Mouse (Mus musculus) midbrain, embryonic 12.5 days (tissue): ENCODE results near the gene Ints1. TPM values are rescaled to one million over a fixed set of nuclear protein-coding genes. Genes with fewer than 3 reads are reported as not detected.
"Not testable (repeated sequence)": the region's sequence is repeated elsewhere in the genome, so short reads cannot be mapped to it uniquely, and the experiment has no call there.

ENCODE experiments used
- ATAC-seq: fragments of 200-750 bp; cut with Nextera tagmentation; 2 replicates; pipeline ENCODE4 v1.8.0; 2017; ENCODE audit warnings: low read depth, moderate TSS enrichment, moderate library complexity; ENCODE audit not compliant: low FRiP score
- H3K27ac ChIP-seq: fragments of 300-500 bp; sonication (generic); replicated peaks from 2 replicates; pipeline ENCODE4 v1.5.1; 2016; ENCODE audit warnings: mild to moderate bottlenecking
- H3K27me3 ChIP-seq: fragments of 300-500 bp; sonication (generic); 2 replicates; pipeline ENCODE4 v1.6.1; 2016; ENCODE audit warnings: mild to moderate bottlenecking
- H3K36me3 ChIP-seq: fragments of 300-500 bp; sonication (generic); 2 replicates; pipeline ENCODE4 v1.6.1; 2016
- H3K4me1 ChIP-seq: fragments of 300-500 bp; sonication (generic); 2 replicates; pipeline ENCODE4 v1.6.1; 2016
- H3K4me2 ChIP-seq: fragments of 300-500 bp; sonication (generic); replicated peaks from 2 replicates; pipeline ENCODE4 v1.6.1; 2016; ENCODE audit warnings: mild to moderate bottlenecking, moderate library complexity
- H3K4me3 ChIP-seq: fragments of 300-500 bp; sonication (generic); 2 replicates; pipeline ENCODE4 v1.5.1; 2016; ENCODE audit warnings: mild to moderate bottlenecking
- H3K9ac ChIP-seq: fragments of 300-500 bp; sonication (generic); replicated peaks from 2 replicates; pipeline ENCODE4 v1.6.1; 2016; ENCODE audit warnings: mild to moderate bottlenecking, moderate library complexity
- H3K9me3 ChIP-seq: fragments of 300-500 bp; sonication (generic); 2 replicates; pipeline ENCODE4 v1.6.1; 2016; ENCODE audit warnings: mild to moderate bottlenecking
- WGBS: fragments of 180-500 bp; shearing (Covaris S2); methylation state at CpG from one replicate; pipeline ENCODE4 v1.1.7; 2016; 5-methylcytosine and 5-hydroxymethylcytosine counted together
- polyA plus RNA-seq: library from polyadenylated mRNA; unstranded; fragments of >200 nt; fragmentation: Nextera tagmentation; extraction: Ambion mirVana; gene quantifications from 2 replicates; pipeline ENCODE4 v1.2.1, GENCODE M21; 2016

Gene Ints1
- polyA plus RNA-seq, 1 experiment from 2014 or later: 39.8 TPM

DNA sequence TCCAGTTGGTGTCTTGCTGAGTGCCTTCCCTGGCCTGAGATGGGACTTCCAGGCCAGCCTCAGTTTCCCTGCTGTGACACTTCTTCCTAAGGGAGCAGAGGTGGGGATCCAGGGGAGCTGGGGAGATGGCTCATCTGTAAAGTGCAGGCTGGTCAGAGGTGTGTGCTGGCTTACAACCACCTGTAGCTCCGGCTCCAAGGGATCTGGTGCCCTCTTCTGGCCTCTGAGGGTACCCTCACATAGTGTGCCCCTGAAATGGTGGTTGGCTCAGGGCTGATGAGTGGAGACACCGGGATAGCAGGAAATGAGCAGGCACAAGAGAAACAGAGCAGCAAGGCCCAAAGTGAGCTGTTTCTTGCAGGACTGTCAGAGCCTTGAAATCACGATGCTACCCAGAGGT is 29.7 kb downstream of the Ints1 start:
- 4% methylated on average over 3 of the region's 3 CpGs for WGBS

DNA sequence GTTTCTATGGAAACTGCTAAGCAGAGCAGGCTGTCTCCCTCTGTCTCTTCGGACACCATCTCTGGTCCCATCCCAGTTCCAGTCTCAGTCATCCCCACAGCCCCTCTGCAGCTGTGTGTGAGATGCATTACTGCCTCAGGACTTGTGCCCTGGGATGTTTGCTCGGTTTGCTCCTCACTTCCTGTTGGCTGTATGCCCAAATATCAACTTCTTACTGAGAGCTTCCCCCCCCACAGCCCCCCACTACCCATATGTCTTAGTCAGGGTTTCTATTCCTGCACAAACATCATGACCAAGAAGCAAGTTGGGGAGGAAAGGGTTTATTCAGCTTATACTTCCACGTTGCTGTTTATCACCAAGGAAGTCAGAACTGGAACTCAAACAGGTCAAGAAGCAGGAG is 32.8 kb downstream of the Ints1 start:
- H3K36me3 ChIP-seq, H3K9me3 ChIP-seq, H3K9ac ChIP-seq, H3K4me1 ChIP-seq, H3K4me3 ChIP-seq, H3K4me2 ChIP-seq, H3K27ac ChIP-seq, ATAC-seq: not testable (repeated sequence)
- WGBS: 61% methylated on average over 3 of the region's 3 CpGs
- H3K27me3 ChIP-seq: peaks cover 13% of the 10 kb centered on the region; the same call in 1 of the 2 replicates

More for the DNA sequence above, 29.7 kb downstream of the Ints1 start:
- no peak overlapping the region for H3K27ac ChIP-seq
- H3K36me3 ChIP-seq: peaks cover 7% of the 10 kb centered on the region; the same call in 1 of the 2 replicates
- H3K4me1 ChIP-seq: no peaks in the 10 kb centered on the region
- H3K27me3 ChIP-seq: peaks cover 13% of the 10 kb centered on the region; the same call in 1 of the 2 replicates
- H3K9me3 ChIP-seq: no peaks in the 10 kb centered on the region
- no peak for ATAC-seq
- no peak overlapping the region for H3K9ac ChIP-seq
- no peak overlapping the region for H3K4me3 ChIP-seq
- H3K4me2 ChIP-seq: no peak overlapping the region

DNA sequence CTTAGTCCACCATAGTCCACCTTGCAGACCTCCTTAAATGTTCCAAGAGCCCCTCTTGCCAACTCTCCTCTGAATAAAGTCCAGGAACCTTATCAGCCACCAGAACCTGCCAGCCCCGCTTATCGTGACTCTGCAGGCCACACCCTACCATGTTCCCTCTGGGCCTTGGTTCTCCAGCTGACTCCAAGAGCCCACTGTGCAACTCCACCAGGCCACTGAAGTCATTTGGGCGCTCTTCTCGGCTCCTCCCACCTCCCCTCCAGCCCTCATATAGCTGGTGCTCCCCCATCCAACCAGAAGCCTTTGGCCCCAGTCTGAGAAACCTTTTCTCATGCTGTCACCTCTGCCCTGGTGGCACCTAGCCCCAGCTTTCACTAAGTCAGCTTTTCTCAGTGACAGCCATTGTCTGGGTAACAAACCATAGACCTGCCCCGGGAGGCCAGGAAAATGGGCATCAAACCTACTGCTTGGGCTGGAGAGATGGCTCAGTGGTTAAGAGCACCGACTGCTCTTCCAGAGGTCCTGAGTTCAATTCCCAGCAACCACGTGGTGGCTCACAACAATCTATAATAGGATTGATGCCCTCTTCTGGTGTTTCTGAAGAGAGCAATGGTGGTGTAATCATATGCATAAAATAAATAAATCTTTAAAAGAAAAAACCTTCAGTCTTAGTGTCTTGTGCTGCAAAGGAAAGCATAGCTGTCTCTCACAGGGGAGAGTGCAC is 36.7 kb downstream of the Ints1 start:
- H3K36me3 ChIP-seq: no peaks in the 10 kb centered on the region
- no peak overlapping the region for H3K4me2 ChIP-seq
- peaks cover 23% of the 10 kb centered on the region for H3K27me3 ChIP-seq
- 81% methylated on average over 7 of the region's 7 CpGs for WGBS
- no peak for ATAC-seq
- peaks cover 29% of the 10 kb centered on the region for H3K4me1 ChIP-seq
- H3K27ac ChIP-seq: no peak overlapping the region
- no peak overlapping the region for H3K9ac ChIP-seq
- no peaks in the 10 kb centered on the region for H3K9me3 ChIP-seq
- H3K4me3 ChIP-seq: no peak overlapping the region

DNA sequence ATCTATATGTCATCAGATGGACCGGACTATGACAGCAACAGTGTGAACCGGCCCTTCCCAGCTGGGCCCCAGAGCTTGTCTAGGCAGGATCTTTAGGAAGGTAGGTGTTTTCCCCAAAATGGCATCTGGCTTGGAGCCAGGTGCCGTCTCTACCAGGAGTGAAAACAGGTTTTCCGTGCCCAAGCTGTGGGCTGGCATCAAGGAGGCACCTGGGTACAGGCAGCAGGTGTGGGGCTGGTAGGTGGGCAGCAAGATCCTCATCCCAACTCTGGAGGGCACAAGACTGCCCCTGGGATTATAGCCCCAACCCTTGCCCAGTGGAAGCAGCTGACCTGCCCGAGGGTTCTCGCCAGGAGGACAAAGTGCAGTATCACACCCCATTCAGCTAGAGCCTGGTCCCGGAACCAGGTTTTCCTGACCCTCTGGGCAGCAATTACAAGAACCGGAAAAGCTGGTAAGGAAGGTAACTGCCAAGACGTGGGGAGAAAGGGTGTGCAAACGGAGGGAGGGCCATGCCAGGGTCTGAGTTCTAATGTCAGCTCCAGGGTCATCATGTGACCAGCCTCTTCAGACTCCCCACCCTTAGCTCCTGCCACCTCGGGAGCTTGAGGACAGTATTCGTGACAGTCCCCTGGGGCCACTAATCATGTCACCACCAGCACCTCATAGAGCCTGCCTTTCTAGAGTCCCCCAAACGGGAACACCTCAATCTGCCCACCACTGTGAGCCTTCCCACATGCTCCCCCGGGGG is 37.5 kb downstream of the Ints1 start:
- Histone ChIP-seq H3K36me3 (no peaks in the 10 kb centered on the region), H3K27ac (no peak overlapping the region), H3K4me1 (peaks cover 29% of the 10 kb centered on the region), H3K4me2 (no peak overlapping the region), H3K27me3 (peaks cover 23% of the 10 kb centered on the region), H3K9me3 (no peaks in the 10 kb centered on the region), H3K4me3 (no peak overlapping the region), H3K9ac (no peak overlapping the region)
- WGBS: 87% methylated on average over 14 of the region's 14 CpGs
- ATAC-seq: no peak

DNA sequence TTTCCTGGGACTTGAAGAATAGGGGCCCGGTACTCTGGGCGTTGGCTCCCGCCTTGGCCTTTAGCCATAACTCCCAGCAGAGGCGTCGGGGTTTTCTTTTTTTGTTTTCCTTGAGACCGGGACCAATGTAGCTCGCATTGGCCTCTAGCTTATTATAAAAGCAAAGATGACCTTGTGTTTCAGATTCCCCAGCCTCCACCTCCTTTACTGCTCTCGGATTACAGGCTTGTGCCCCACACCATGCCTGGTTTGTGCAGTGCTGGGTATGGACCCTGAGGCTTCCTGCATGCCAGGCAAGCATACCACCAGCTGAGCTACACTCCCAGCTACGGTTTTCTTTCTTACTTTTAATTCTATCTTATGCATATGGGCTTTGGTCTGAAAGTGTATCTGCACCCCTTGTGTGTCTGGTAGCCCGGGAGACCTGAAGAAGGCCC is 39.0 kb downstream of the Ints1 start:
- peaks cover 29% of the 10 kb centered on the region for H3K4me1 ChIP-seq
- peak overlapping the region; percentile 35 for H3K27ac ChIP-seq
- peak; percentile 68 for ATAC-seq
- H3K9me3 ChIP-seq: no peaks in the 10 kb centered on the region
- peaks cover 23% of the 10 kb centered on the region for H3K27me3 ChIP-seq
- H3K36me3 ChIP-seq: no peaks in the 10 kb centered on the region
- peak overlapping the region; percentile 69; the same call in 1 of the 2 replicates for H3K9ac ChIP-seq
- H3K4me3 ChIP-seq: peak overlapping the region; percentile 53; the same call in 1 of the 2 replicates
- WGBS: 12% methylated on average over 10 of the region's 10 CpGs
- peak overlapping the region; percentile 92 for H3K4me2 ChIP-seq

DNA sequence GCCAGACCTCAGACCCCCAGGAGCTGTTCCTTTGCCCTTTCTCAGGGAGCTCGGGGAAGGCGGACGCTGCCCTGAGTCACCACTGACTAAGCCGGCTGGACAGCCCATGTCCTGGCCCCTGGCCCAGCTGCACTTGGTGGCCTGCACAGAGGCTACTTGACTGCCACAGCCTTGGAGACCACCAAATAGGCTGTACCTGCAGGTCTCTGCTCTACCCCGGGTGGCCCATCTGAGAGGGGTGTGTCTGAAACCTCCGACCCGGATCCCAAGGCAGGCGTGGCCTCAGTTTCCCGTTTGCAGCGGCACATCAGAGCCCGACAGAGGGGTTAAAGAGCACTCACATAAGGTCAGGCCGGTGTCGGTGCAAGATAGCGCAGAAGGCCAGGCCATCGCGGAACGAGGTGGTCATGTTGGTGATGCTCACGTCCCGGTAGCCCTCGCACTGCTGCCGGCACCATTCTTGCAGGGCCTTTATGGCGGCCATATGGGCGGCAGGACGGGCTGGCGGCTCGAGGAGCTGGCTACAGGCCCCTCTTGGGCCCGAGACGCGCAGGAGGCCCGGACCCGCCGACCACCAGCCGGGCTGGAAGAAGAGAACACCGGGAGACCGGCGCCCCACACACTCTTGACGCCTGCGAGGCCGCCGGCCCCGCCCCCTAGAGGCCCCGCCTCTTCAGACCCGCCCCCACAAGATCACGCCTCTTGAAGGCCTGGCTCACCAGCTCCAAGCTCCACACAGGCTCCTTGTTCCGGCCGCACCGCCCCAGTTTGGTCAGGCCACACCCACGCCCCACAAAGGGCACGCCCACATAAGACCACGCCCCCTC is 39.6 kb downstream of the Ints1 start, which contains the start of gene Micall2:
Gene Micall2, minus strand, starts transcription at position 660 of the 827 bp plus-strand sequence.
- peak within 1 kb of the TSS; percentile 35 for H3K27ac ChIP-seq

DNA sequence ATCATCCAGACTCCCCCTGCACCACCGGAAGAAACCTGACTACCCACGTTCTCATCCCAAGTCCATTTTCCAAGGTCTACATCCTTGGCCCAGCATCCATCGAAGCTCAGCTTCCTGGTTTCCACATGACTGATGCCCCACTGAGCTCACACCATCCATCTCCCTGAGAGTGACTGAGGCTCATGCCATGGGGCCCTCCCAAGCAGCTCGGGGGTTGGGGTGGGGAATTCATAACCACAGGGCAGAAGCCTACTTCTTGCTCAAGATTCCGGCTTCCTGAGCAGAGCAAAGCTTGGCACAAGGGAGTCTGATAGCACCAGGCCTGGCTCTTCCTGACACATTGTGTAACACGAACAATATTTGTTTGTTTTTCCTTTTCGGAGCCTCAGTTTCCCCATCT is 40.7 kb downstream of the Ints1 start:
- Histone ChIP-seq H3K4me3 (no peak overlapping the region), H3K9me3 (no peaks in the 10 kb centered on the region), H3K36me3 (no peaks in the 10 kb centered on the region), H3K27ac (no peak overlapping the region), H3K4me1 (peaks cover 41% of the 10 kb centered on the region), H3K4me2 (peak overlapping the region; percentile 92), H3K9ac (no peak overlapping the region; the same call in 1 of the 2 replicates), H3K27me3 (peaks cover 23% of the 10 kb centered on the region)
- no peak for ATAC-seq
- WGBS: 85% methylated on average over 7 of the region's 7 CpGs

More for the DNA sequence above, 39.6 kb downstream of the Ints1 start, which contains the start of gene Micall2:
- Histone ChIP-seq H3K27me3 (peaks cover 23% of the 10 kb centered on the region), H3K4me2 (peak within 1 kb of the TSS; percentile 92), H3K36me3 (no peaks in the 10 kb centered on the region), H3K4me3 (peak within 1 kb of the TSS; percentile 53), H3K4me1 (peaks cover 36% of the 10 kb centered on the region), H3K9me3 (no peaks in the 10 kb centered on the region), H3K9ac (peak within 1 kb of the TSS; percentile 69)
- peak; percentile 96 for ATAC-seq
- 4% methylated on average over 50 of the region's 50 CpGs for WGBS

DNA sequence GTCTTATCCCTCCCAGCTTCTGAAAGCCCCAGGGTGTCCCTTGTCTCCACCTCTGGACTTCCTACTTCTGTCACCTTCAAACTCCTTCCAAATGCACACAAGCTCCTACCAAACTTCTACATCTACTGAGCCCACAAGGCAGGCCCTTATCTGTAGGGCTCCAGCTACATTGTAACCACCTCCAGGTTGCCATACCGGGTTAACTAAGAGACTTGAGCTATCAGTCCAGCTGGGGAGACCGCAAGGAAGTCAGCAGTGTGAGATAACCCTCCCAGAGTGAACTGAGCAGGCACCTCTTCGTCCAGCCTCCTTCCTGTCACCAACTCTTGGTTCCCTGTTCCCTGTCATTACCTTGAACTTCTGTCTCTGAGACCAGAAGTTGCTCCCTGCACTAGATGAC is 41.5 kb downstream of the Ints1 start:
- H3K4me3 ChIP-seq: no peak overlapping the region
- H3K4me1 ChIP-seq: peaks cover 41% of the 10 kb centered on the region
- H3K36me3 ChIP-seq: no peaks in the 10 kb centered on the region
- 79% methylated on average over 3 of the region's 3 CpGs for WGBS
- no peak overlapping the region for H3K27ac ChIP-seq
- H3K9ac ChIP-seq: no peak overlapping the region
- ATAC-seq: no peak
- H3K9me3 ChIP-seq: no peaks in the 10 kb centered on the region
- no peak overlapping the region for H3K4me2 ChIP-seq
- H3K27me3 ChIP-seq: peaks cover 23% of the 10 kb centered on the region

DNA sequence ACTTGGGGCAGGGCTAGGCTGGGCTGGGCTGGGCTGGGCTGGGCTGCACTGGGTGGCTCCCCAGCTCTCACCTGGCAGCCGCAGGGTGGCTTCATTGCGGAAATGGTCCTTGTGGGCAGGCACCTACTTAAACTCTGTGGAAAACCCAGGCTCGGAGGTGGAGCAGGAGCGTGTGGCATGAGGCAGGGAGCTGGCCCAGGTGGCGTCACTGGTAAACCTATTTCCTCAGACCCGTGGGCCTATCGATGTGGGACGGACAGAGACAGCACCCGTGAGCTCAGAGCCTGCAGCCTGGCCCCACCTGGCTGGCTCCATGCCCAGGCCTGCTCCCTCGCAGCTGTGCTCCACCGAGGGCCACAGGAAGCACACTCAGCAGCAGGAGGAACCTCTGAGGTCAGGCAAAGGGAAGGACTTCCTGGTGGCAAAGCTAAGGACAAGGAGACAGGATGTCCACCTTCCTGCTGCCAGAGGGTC is 42.8 kb downstream of the Ints1 start:
- Histone ChIP-seq H3K4me2 (no peak overlapping the region), H3K36me3 (no peaks in the 10 kb centered on the region), H3K27me3 (peaks cover 23% of the 10 kb centered on the region), H3K9me3 (no peaks in the 10 kb centered on the region), H3K4me1 (peaks cover 41% of the 10 kb centered on the region), H3K27ac (no peak overlapping the region), H3K9ac (no peak overlapping the region), H3K4me3 (no peak overlapping the region)
- no peak for ATAC-seq
- WGBS: 78% methylated on average over 11 of the region's 11 CpGs

DNA sequence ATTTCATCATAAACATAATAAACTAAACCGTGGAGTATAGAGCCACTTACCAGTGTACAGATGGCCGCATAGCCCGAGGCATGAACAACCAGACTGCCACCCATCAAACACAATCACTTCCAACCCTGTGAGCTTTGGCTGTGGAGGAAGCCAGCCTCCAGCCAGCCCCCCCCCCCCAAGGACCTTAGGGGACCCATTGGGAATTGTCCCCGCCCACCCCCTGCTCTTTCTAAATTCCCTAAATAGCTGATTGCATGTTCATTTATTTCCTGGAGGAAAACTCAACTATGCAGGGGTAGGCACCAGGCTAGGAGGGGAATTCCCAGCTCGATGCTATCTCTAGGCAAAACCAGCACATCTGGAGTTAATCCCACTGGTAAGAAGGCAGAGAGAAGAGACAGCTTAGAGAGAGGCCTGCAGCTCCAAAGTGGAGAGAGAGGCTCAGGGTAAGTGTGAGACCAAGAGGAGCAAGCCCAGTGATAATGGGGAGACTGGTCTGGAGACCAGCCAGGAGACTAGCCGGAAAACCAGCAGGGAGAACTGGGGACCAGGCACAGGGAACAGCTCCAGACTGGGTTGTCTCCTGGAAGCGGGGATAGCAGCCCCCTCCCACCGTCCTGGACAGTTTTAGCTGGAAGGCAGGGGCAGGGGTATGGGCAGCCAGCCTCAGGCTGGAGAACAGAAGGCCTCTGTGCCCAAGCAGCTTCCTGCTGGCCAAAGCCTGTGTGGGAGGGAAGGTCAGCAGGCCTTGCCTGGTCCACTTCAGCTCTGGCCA is 44.6 kb downstream of the Ints1 start:
- no peaks in the 10 kb centered on the region for H3K36me3 ChIP-seq
- no peak overlapping the region; the same call in 1 of the 2 replicates for H3K9ac ChIP-seq
- no peak for ATAC-seq
- H3K4me3 ChIP-seq: no peak overlapping the region
- H3K4me1 ChIP-seq: peaks cover 32% of the 10 kb centered on the region
- 59% methylated on average over 8 of the region's 8 CpGs for WGBS
- H3K27me3 ChIP-seq: peaks cover 17% of the 10 kb centered on the region
- peak overlapping the region; percentile 20; the same call in 1 of the 2 replicates for H3K27ac ChIP-seq
- H3K9me3 ChIP-seq: no peaks in the 10 kb centered on the region
- no peak overlapping the region for H3K4me2 ChIP-seq

DNA sequence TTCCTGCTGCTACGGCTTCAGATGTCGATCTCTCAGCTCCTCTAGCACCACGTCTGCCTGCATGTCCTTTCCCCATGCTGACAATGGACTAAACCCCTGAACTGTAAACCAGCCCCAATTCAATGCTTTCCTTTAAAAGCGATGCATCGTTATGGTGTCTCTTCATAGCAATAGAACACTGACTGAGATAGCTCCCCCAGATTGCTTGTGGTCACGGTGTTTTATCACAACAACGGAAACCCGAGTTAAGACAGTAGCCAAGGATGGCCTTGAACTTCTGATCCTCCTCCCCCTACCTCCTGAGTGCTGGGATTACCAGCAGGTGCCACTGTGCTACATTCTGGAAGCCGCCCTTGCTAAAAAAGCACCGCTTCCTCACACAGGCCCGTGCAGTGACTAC is 48.2 kb downstream of the Ints1 start:
- Histone ChIP-seq H3K4me2 (no peak overlapping the region), H3K9ac (no peak overlapping the region), H3K27me3 (no peaks in the 10 kb centered on the region), H3K27ac (no peak overlapping the region), H3K4me3 (no peak overlapping the region), H3K9me3 (no peaks in the 10 kb centered on the region), H3K36me3 (no peaks in the 10 kb centered on the region), H3K4me1 (peaks cover 18% of the 10 kb centered on the region)
- no peak for ATAC-seq
- WGBS: 86% methylated on average over 11 of the region's 11 CpGs
